Mouse (Mus musculus): ENCODE measurements around the gene Smad3.

The Smad3 gene

DNA sequence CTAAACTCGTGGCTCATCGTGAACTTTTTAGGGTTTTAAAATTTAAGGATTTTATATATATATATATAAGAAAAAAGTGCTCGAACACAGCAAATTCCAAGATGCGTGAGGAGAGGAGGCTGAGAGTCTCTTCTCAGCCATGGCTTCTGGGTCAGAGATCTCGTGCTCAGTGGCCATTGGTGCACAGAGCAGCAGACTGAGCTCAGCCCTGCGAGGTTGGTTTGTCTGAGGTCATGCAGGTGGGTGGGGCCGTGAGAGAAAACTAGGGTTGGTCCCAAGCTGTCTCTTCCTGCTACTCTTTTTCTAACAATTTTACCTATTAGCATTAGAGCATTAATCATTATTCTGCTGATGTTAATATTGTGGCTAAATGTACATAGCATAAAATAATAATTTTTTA is 124.5 kb downstream of the Smad3 start:
- DNase-seq (ENCODE audit: low read depth, low spot score): no peak

DNA sequence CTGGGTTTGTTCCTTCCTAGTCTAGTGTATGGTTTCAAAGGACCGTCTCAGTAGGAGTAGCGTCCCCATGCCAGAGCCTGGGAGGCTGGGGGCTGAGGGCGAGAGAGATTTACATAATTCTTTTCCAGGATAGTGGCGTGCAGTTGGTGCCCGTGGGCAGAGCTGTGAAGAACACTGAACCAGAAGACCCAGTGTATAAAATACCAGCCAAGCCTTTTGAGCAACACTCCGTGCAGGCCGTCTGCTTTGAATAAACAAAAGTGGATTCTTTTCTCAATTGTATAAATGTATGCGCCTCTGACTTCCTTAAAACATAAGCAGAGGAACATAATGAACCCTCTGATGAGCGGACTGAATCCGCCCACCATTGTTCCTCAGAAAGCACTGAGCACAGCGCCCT is 124.9 kb downstream of the Smad3 start:
- DNase-seq (ENCODE audit: low read depth, low spot score): no peak

DNA sequence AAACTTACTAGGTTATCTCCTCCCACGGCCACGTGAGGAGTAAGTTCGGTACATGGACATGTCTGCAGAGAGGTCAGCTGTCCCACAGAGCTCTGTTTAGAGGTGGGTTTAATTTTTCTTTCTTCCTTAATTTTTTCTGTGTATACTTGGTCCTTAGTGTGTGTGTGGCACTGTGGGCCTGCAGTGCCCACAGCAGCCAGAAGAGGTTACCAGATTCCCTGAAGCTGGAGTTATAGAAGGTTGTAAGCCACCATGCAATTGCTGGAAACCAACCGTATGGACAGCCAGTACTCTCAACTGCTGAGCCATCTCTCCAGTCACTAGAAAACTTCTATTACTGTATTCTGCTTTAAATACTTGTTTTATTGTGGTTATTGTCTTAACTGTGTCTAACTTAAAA is 125.7 kb downstream of the Smad3 start:
- DNase-seq (ENCODE audit: low read depth, low spot score): no peak

DNA sequence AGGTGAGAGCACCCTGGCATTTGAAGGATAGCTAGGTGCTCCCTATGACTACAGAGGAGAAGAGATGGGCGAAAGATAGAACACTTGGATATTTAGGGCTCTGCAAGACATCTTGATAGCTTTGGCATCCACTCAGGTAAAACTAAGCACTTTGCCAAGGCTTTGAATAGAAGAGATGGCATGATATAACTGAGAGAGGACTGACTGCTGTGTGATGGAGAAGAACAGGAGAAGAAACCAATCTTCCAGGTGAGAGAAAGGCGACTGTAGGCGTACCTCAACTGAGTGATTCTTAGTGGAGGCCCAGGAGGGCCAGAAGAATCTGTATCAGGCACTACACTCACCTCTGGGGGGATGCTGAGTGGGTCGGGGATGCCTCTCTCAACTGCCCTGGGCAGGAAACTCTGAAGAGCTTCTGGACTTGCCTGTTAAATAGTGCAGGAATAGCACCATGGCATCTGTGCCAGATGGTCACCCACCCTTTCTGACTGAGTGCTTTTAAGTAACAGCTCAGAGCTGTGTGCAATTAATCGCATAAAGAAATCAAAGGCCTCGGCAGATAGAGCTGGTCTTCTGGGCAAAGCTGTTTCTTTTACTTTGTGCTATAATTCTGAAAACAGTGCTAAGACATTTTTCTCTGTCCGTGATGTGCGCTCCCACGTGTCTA is 132.6 kb downstream of the Smad3 start:
- no peak for DNase-seq (ENCODE audit: low read depth, low spot score)

DNA sequence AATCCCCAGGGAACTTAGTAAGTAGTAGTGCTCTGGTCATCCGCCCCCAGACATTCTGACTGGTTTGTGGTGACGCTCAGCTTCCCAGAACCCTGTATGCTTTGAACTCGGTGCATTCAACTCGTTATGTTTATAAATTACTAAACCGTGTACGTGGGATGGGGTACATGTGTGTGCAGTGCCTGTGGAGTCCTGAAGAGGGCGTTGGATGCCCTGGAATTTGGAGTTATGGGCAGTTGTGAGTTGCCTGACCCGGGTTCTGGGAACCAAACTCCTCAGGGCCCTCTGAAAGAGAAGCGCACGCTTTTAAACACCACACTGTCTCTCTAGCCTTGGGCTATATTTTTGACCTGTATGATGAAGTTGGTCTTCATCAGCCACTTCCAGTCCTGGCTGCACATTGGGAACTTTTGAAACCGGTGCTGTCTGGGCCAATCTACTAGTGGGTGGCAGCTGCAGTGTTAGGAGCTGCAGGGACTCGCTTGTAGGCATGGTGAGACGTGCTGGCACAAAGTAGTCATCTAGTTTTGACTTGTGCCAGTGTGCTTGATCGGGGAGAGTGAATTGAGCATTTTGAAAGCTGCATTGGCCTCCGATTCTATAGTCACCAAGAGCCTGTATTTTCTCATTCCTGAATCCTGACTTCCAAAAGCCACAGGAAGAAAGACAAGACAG is 133.8 kb downstream of the Smad3 start:
- DNase-seq (ENCODE audit: low read depth, low spot score): no peak

DNA sequence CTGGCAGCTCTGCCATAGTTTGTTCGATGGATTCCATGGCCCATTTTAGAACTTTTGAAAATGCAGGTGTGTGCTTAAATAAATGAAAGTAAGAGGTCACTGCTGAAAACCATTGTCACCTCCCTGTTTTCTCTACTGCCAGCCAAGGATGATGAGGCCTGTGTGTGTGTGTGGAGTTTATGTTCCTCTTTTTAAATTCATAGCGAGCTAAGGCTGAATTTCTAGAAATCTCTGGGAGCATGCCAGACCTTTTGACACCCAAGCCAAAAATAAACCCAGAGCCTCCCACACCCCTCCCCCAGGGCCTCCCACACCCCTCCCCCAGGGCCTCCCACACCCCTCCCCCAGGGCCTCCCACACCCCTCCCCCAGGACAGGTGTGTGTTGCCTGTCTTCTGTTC is 139.8 kb downstream of the Smad3 start:
- no peak for DNase-seq (ENCODE audit: low read depth, low spot score)

GRCm38 (mm10) chr9:63614018-63614985 is 143.5 kb downstream of the Smad3 start:
- DNase-seq (ENCODE audit: low read depth, low spot score): peak; percentile 55

DNA sequence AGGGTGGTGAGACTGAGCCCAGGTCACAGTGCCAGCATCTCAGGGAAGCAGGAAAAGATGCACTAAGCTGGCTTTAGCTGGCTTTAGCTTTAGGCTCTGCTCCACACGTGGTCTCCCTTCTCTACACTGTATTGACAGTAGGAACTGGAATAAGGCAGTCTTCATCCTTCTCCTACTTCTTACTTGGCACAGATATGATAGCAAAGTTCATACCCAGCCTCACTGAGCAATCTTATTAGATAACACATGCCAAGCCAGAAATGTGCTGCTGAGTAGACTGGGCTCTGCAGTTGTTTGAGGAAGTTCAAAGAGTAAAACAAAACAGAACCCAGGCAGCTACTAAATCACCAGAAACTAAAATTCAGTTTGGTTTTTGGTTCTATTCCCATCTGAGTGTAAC is 144.2 kb downstream of the Smad3 start:
- DNase-seq (ENCODE audit: low read depth, low spot score): no peak

GRCm38 (mm10) chr9:63612565-63613515 is 145.0 kb downstream of the Smad3 start:
- peak; percentile 57 for DNase-seq (ENCODE audit: low read depth, low spot score)

- DNase-seq (ENCODE audit: low read depth, low spot score): no peak
Observed at GRCm38 (mm10) chr9:63611967-63612366, 145.8 kb downstream of the Smad3 start.

DNA sequence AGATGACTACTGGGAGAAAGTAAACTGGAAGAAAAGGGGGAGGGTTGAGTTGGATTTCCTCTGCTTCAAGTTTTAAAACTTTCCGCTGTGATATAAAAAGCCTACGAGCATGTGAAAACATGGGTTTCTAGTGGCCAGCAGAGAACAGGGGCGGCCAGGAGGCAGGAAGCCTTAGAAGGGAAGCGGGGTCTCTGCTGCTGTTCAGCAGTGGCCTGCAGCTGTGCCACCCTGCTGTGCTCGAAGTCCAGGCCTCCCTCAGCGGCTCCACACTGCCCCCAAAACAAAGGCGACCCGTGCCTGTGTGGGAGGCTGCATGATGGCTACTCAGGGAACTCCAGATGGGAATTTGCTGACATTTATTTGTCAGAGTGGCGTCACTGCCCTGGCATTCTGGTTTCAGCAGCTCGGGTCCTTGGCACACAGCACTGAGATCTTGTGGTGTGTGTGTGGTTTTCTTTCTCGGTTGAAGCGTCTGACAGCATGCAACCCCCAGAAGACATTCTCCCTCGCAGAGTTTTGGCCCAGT is 146.9 kb downstream of the Smad3 start:
- DNase-seq (ENCODE audit: low read depth, low spot score): peak; percentile 63

GRCm38 (mm10) chr9:63610231-63610630 is 147.6 kb downstream of the Smad3 start:
- DNase-seq (ENCODE audit: low read depth, low spot score): no peak

DNA sequence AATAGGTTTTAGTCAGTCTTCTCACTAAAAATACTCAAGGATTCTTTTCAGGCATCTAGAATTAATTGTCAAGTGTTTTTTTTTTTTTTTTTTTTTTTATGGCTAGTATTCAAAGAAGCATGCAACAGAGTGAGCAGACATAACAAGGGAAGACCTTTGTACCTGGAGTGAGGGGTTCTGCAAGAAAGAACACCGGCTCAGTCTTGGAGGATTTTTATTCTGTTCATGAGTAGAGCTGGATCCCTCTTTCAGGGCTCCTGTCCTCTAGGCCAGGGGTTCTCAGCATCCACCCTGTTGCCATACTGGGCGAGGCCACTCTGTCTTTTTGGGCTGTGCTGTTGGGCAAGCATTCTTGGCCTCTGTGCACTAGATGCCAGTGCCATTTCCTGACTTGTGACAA is 148.0 kb downstream of the Smad3 start:
- no peak for DNase-seq (ENCODE audit: low read depth, low spot score)

DNA sequence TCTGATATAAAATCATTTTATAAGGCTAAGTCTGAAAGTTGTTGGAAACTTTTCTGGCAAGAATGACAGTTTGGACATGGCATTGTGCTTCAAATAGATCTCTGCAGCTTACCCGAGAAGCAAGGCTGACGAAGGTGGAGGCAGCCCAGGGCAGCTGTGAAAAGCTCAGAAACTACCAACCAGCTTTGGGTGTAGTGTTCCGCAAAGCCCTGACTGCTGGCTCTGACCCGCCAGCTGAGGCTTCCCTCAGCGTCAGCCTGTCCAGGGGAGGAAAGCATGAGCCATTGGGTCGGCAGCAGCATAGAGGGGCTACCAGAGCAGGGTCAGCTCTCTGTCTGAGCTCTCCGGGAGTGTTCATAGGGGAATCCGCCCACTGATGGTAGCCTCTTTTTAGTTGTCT is 148.5 kb downstream of the Smad3 start:
- DNase-seq (ENCODE audit: low read depth, low spot score): no peak

DNA sequence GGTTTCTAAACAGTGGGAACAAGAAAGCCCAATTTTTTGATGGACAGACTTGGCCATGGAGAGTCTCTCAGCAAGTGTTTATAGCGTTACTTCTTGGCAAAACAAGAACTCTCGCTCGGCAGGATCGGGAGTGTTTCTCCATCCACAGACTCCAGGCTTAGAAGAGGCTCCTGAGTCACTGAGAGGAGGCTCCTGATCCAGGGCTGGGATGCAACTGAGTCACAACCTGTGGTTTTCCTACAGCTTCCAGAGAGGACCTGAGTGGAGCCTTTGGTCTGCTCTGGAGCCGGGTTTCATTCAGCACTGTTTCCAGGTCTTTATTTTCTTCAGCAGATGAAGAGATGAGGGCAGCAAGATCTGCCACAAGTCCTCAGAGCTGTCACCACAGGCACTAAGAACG is 149.8 kb downstream of the Smad3 start:
- no peak for DNase-seq (ENCODE audit: low read depth, low spot score)

DNA sequence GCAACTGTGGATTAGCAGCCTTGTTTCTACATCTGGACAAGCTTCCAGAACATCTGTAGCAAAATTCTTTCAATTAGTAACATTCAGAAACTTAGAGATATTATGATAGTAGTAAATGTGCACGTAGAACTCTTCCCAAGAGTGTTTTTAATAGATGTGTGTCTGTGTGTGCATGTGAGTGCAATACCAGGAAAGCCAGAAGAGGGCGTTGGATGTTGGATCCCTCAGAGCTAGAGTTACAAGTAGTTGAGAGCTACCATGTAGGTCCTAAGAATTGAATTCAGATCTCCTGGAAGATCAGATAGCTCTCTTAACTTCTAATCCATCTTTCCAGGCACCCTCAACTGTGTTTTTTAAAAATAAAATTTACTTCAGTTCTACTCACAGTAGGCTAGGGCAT is 151.2 kb downstream of the Smad3 start:
- DNase-seq (ENCODE audit: low read depth, low spot score): no peak

GRCm38 (mm10) chr9:63603849-63604248 is 153.9 kb downstream of the Smad3 start:
- DNase-seq (ENCODE audit: low read depth, low spot score): no peak

DNA sequence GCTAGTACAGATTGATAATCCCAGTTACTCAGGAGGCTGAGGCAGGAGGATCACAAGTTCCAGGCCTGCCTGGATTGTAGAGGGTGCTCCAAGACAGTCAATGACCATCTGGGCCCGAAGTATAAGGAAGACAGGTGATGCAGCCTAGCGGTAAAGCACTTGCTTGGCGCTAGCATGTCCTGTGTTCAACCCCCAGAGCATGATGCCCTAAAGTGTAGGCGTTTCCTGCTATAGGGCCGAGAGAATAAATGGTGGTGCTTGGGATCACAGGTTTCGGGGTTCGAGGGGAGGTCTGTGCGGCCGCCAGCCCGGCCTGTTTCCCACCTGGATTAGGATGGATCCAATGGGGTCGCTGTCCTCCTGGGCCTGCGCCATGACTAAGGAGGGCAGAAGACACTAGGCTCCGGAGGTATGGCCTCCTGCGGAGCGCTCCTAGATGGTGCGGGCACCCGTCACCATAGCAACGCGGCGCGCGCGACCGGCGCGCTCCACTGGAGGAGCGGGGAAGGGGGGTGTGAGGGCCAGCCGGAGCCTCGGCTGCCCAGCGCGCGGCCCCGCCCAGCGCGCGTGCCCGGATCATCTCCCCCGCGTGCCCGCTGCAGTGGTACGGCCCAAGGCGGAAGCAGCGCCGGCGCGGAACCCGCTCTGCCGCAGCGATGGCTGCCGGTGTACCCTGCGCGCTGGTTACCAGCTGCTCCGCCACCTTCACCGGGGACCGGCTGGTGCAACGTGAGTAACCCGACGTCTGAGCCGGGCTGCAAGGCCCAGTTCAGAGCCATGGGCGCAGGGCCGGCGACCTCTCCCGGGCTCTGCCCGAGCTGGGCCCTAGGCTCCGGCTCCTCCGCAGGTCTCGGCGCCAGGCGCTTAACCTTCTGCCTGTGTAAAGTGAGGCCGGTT is 155.5 kb downstream of the Smad3 start, which contains the start of the genes Iqch and Aagab:
TSS of gene Iqch (minus strand) at position 451 of the 897 bp plus-strand sequence.
TSS of gene Aagab (plus strand) at position 618 of the 897 bp plus-strand sequence.
- peak; percentile 97 for DNase-seq (ENCODE audit: low read depth, low spot score)

Data from forelimb bud, embryonic 11.5 days (tissue).